Mouse (Mus musculus): Measurements from ENCODE around the gene 4933430I17Rik.
A peak's percentile ranks its signal among the peaks of the same experiment; 100 is the strongest.

Gene 4933430I17Rik

GRCm38 (mm10) chr4:62560963-62561629 is 35.9 kb downstream of the 4933430I17Rik start:
- no peak for TF ChIP-seq GATA4 (IDR thresholded peaks at IDR 0.05; ENCODE audit: insufficient replicate concordance, low read length)

GRCm38 (mm10) chr4:62561630-62562001 is 36.4 kb downstream of the 4933430I17Rik start:
- TF ChIP-seq GATA4 (IDR thresholded peaks at IDR 0.05; ENCODE audit: insufficient replicate concordance, low read length) = no peak

- no peak for TF ChIP-seq GATA4 (IDR thresholded peaks at IDR 0.05; ENCODE audit: insufficient replicate concordance, low read length)
Observed at GRCm38 (mm10) chr4:62562006-62562405, 36.8 kb downstream of the 4933430I17Rik start.

GRCm38 (mm10) chr4:62566530-62566929 is 41.4 kb downstream of the 4933430I17Rik start:
- no peak for TF ChIP-seq GATA4 (IDR thresholded peaks at IDR 0.05; ENCODE audit: insufficient replicate concordance, low read length)

GRCm38 (mm10) chr4:62567696-62568095 is 42.5 kb downstream of the 4933430I17Rik start:
- TF ChIP-seq GATA4 (IDR thresholded peaks at IDR 0.05; ENCODE audit: insufficient replicate concordance, low read length) = no peak

- no peak for TF ChIP-seq GATA4 (IDR thresholded peaks at IDR 0.05; ENCODE audit: insufficient replicate concordance, low read length)
Observed at GRCm38 (mm10) chr4:62568359-62568758, 43.2 kb downstream of the 4933430I17Rik start.

GRCm38 (mm10) chr4:62569603-62570002 is 44.4 kb downstream of the 4933430I17Rik start:
- TF ChIP-seq GATA4 (IDR thresholded peaks at IDR 0.05; ENCODE audit: insufficient replicate concordance, low read length) = peak; percentile 54; the same call in 1 of the 2 replicates

GRCm38 (mm10) chr4:62570029-62570428 is 44.9 kb downstream of the 4933430I17Rik start:
- no peak for TF ChIP-seq GATA4 (IDR thresholded peaks at IDR 0.05; ENCODE audit: insufficient replicate concordance, low read length)

GRCm38 (mm10) chr4:62582365-62583264 is 57.4 kb downstream of the 4933430I17Rik start:
- no peak for TF ChIP-seq GATA4 (IDR thresholded peaks at IDR 0.05; ENCODE audit: insufficient replicate concordance, low read length)

GRCm38 (mm10) chr4:62583265-62584092 is 58.3 kb downstream of the 4933430I17Rik start:
- TF ChIP-seq GATA4 (IDR thresholded peaks at IDR 0.05; ENCODE audit: insufficient replicate concordance, low read length) = no peak

GRCm38 (mm10) chr4:62587067-62587466 is 61.9 kb downstream of the 4933430I17Rik start:
- no peak for TF ChIP-seq GATA4 (IDR thresholded peaks at IDR 0.05; ENCODE audit: insufficient replicate concordance, low read length)

- no peak for TF ChIP-seq GATA4 (IDR thresholded peaks at IDR 0.05; ENCODE audit: insufficient replicate concordance, low read length)
Observed at GRCm38 (mm10) chr4:62590878-62591277, 65.7 kb downstream of the 4933430I17Rik start.

GRCm38 (mm10) chr4:62591326-62591725 is 66.2 kb downstream of the 4933430I17Rik start:
- peak; percentile 76; the same call in 1 of the 2 replicates for TF ChIP-seq GATA4 (IDR thresholded peaks at IDR 0.05; ENCODE audit: insufficient replicate concordance, low read length)

GRCm38 (mm10) chr4:62594442-62594841 is 69.3 kb downstream of the 4933430I17Rik start:
- TF ChIP-seq GATA4 (IDR thresholded peaks at IDR 0.05; ENCODE audit: insufficient replicate concordance, low read length) = no peak

GRCm38 (mm10) chr4:62596051-62596450 is 70.9 kb downstream of the 4933430I17Rik start:
- TF ChIP-seq GATA4 (IDR thresholded peaks at IDR 0.05; ENCODE audit: insufficient replicate concordance, low read length) = no peak

Measured in liver, adult (tissue).